ENCODE assay signal across 11 mouse cellular contexts in the genomic region with DNA sequence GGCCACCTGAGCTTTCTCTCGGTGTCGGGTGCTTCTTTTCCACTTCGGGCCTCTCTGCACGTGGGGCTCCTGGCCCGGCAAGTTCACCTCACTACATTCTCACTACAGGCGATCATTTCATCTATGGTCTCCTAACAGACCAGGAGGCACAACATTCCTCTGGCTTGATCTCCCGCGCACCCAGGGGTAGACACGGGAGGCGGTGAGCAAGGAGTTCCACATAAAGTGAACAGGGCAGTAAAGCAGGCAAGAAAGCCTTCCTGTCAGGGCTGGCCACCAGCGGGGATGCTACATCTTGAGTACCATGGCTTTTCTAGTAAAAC. TPM values are rescaled to one million over a fixed set of nuclear protein-coding genes. Genes with fewer than 3 reads are reported as not detected.
DNase-seq lines count a peak whose midpoint lies in the region; ATAC-seq and TF ChIP-seq lines count a peak whose summit lies in the region.
"Had no signal": no experiment of that assay in that cellular context is flagged by ENCODE, and none has a peak within 500 bp of the region (broad histone marks: within the 10 kb centered on the region; RNA-seq: fewer than 3 reads in every experiment).

No protein-coding gene starts in this region.

- no peak overlapping the region for H3K4me2 ChIP-seq in forebrain, postnatal 0 days (ENCODE audit: low read depth)
- peak overlapping the region; percentile 33 for H3K4me2 ChIP-seq in kidney, embryonic 15.5 days
- H3K4me2 ChIP-seq: heart, embryonic 15.5 days; limb, embryonic 15.5 days had no signal

- H3K4me3 ChIP-seq in forebrain, embryonic 10.5 days: no peak overlapping the region
- no peak overlapping the region for H3K4me3 ChIP-seq in forebrain, postnatal 0 days (ENCODE audit: low read depth, low read length)
- H3K4me3 ChIP-seq in kidney, embryonic 15.5 days (replicated peaks): no peak overlapping the region
- no peak overlapping the region for H3K4me3 ChIP-seq in spleen, adult 2 months (ENCODE audit: extremely low read depth, insufficient read depth, insufficient read length)
- H3K4me3 ChIP-seq: heart, embryonic 15.5 days; limb, embryonic 15.5 days; myocyte had no signal

- 56% methylated on average over 11 of the region's 11 CpGs for WGBS in forebrain, embryonic 10.5 days
- 53% methylated on average over 11 of the region's 11 CpGs for WGBS in forebrain, postnatal 0 days
- WGBS in kidney, embryonic 15.5 days: 26% methylated on average over 11 of the region's 11 CpGs
- WGBS in spleen, adult 2 months: 27% methylated on average over 11 of the region's 11 CpGs

- DNase-seq in forebrain, embryonic 10.5 days (ENCODE audit: extremely low spot score, low spot score): no peak
- no peak for DNase-seq in forebrain, postnatal 0 days
- no peak for DNase-seq in kidney, postnatal 25 days
- no peak for DNase-seq in spleen, adult 2 months (ENCODE audit: low read depth in 1 of 2, low spot score in 2 of 2)
- DNase-seq in spleen, postnatal 36 days (ENCODE audit: low spot score in 2 of 2): no peak
- no peak for DNase-seq in right cerebral cortex, adult 18-20 months
- no peak for DNase-seq in layer of hippocampus, adult 18-20 months (ENCODE audit: low spot score in 2 of 2)

- no peak for ATAC-seq in forebrain, postnatal 0 days
- no peak; the same call in 1 of the 2 replicates for ATAC-seq in kidney, embryonic 15.5 days (replicated peaks; ENCODE audit: low FRiP score)

- no peaks in the 10 kb centered on the region for H3K27me3 ChIP-seq in forebrain, embryonic 10.5 days (ENCODE audit: poor library complexity, severe bottlenecking)
- H3K27me3 ChIP-seq in forebrain, postnatal 0 days (ENCODE audit: insufficient read depth, low read length): no peaks in the 10 kb centered on the region
- H3K27me3 ChIP-seq in kidney, embryonic 15.5 days: no peaks in the 10 kb centered on the region
- no peaks in the 10 kb centered on the region for H3K27me3 ChIP-seq in spleen, adult 2 months (ENCODE audit: control insufficient read depth, insufficient read depth, low read length)
- H3K27me3 ChIP-seq: heart, embryonic 15.5 days; limb, embryonic 15.5 days had no signal

- no peaks in the 10 kb centered on the region for H3K9me3 ChIP-seq in forebrain, embryonic 10.5 days
- H3K9me3 ChIP-seq in forebrain, postnatal 0 days (ENCODE audit: low read length): no peaks in the 10 kb centered on the region
- H3K9me3 ChIP-seq in kidney, embryonic 15.5 days (replicated peaks): no peaks in the 10 kb centered on the region
- H3K9me3 ChIP-seq: heart, embryonic 15.5 days; limb, embryonic 15.5 days had no signal

- no peaks in the 10 kb centered on the region; the same call in 1 of the 2 replicates for H3K36me3 ChIP-seq in forebrain, embryonic 10.5 days (replicated peaks)
- no peaks in the 10 kb centered on the region for H3K36me3 ChIP-seq in forebrain, postnatal 0 days (ENCODE audit: insufficient read depth)
- H3K36me3 ChIP-seq in kidney, embryonic 15.5 days: no peaks in the 10 kb centered on the region
- no peaks in the 10 kb centered on the region for H3K36me3 ChIP-seq in spleen, adult 2 months (ENCODE audit: control insufficient read depth, insufficient read depth, low read length)
- H3K36me3 ChIP-seq: heart, embryonic 15.5 days; limb, embryonic 15.5 days had no signal

- peaks cover 44% of the 10 kb centered on the region for H3K4me1 ChIP-seq in forebrain, embryonic 10.5 days
- H3K4me1 ChIP-seq in forebrain, postnatal 0 days (ENCODE audit: insufficient read depth): no peaks in the 10 kb centered on the region
- peaks cover 37% of the 10 kb centered on the region for H3K4me1 ChIP-seq in kidney, embryonic 15.5 days
- H3K4me1 ChIP-seq in spleen, adult 2 months (ENCODE audit: control insufficient read depth, insufficient read depth, insufficient read length): peaks cover 4% of the 10 kb centered on the region; the same call in 1 of the 2 replicates

- H3K9ac ChIP-seq in forebrain, postnatal 0 days: no peak overlapping the region
- H3K9ac ChIP-seq in kidney, embryonic 15.5 days: 0 out of 2 replicates have a peak overlapping the region, but pooled peaks have one; percentile 14
- H3K9ac ChIP-seq: heart, embryonic 15.5 days; limb, embryonic 15.5 days had no signal

- no peak for TF ChIP-seq POLR2A in spleen, adult 2 months (IDR thresholded peaks at IDR 0.05; ENCODE audit: low read depth, low read length)

- no peak for TF ChIP-seq CTCF in forebrain, postnatal 0 days (IDR thresholded peaks at IDR 0.05; ENCODE audit: low read depth)
- TF ChIP-seq CTCF in spleen, adult 2 months (IDR thresholded peaks at IDR 0.05; ENCODE audit: extremely low read depth, insufficient read depth, insufficient read length, insufficient replicate concordance): no peak

- H3K27ac ChIP-seq in forebrain, embryonic 10.5 days: peak overlapping the region; percentile 75
- H3K27ac ChIP-seq in forebrain, postnatal 0 days (ENCODE audit: low read depth, low read length): no peak overlapping the region
- H3K27ac ChIP-seq in kidney, embryonic 15.5 days: peak overlapping the region; percentile 85
- H3K27ac ChIP-seq in spleen, adult 2 months (ENCODE audit: insufficient read depth, low read length): peak overlapping the region; percentile 35; the same call in 1 of the 2 replicates
- H3K27ac ChIP-seq: heart, embryonic 15.5 days; limb, embryonic 15.5 days had no signal

RNA-seq across cellular contexts. Expression of a gene that starts 15.0 kb away (rescaled TPM):
- polyA plus RNA-seq in forebrain, embryonic 10.5 days (2016; fragmentation: Nextera tagmentation; extraction: Ambion mirVana): 4.6 and 5.1 TPM in 2 replicates
- total RNA-seq in forebrain, postnatal 0 days (2014; rRNA removed): 9.8 and 13.0 TPM in 2 replicates
- 2.6 and 3.8 TPM in 2 replicates for polyA plus RNA-seq in forebrain, postnatal 0 days (2015; fragmentation: Nextera tagmentation; extraction: Ambion mirVana)
- 5.1 and 6.1 TPM in 2 replicates for polyA plus RNA-seq in kidney, embryonic 15.5 days (2015; fragmentation: Nextera tagmentation; extraction: Ambion mirVana)
- polyA plus RNA-seq in spleen, adult 2 months (2012; rRNA removed): 16.4 and 18.7 TPM in 2 replicates
- 10 to 100 TPM; 18.0 to 21.8 TPM for total RNA-seq in layer of hippocampus, adult 18-20 months (2021)
